Mouse (Mus musculus): ENCODE data around the gene Fbxl14. TPM values are rescaled to one million over a fixed set of nuclear protein-coding genes. Genes with fewer than 3 reads are reported as not detected.

Fbxl14 gene
- polyA plus RNA-seq, 1 experiment from 2014 or later = 3.5 TPM

Other genes starting within 250 kb of the Fbxl14 start
- gene Cacna2d4, start 243.1 kb upstream of the Fbxl14 start, polyA plus RNA-seq (2015; fragmentation: Nextera tagmentation; extraction: Ambion mirVana) = 0.43 and 0.53 TPM in 2 replicates
- gene Lrtm2, start 148.9 kb upstream of the Fbxl14 start, polyA plus RNA-seq (2015; fragmentation: Nextera tagmentation; extraction: Ambion mirVana) = 3.6 and 3.8 TPM in 2 replicates
- gene Adipor2, start 62.0 kb upstream of the Fbxl14 start, polyA plus RNA-seq (2015; fragmentation: Nextera tagmentation; extraction: Ambion mirVana) = 38.1 and 39.9 TPM in 2 replicates
- gene Wnt5b, start 64.7 kb downstream of the Fbxl14 start, polyA plus RNA-seq (2015; fragmentation: Nextera tagmentation; extraction: Ambion mirVana) = 2.8 and 3.6 TPM in 2 replicates

All from midbrain, embryonic 13.5 days (tissue).